Mouse (Mus musculus): ENCODE measurements at regions not wholly inside any gene's neighbourhood (a gene's known extent, or its start where the extent isn't known, plus 50 kb on each side); places are given as distances from the start of the nearest gene placed in this dataset.

GRCm38 (mm10) chr14:61904426-61905124, 297.3 kb downstream of the Kcnrg start:
- no peak for TF ChIP-seq GATA1 (IDR thresholded peaks at IDR 0.05; ENCODE audit: low read length)
- TF ChIP-seq TAL1 (IDR thresholded peaks at IDR 0.05; ENCODE audit: low read length) = no peak

Measured in erythroblast, embryonic 14.5 days (primary cell).